ENCODE assay signal across 14 mouse cellular contexts in genomic region chr6:134559635-134560034, GRCm38 (mm10).
"Had no signal": no experiment of that assay in that cellular context is flagged by ENCODE, and none has a peak within 500 bp of the region (broad histone marks: within the 10 kb centered on the region; RNA-seq: fewer than 3 reads in every experiment).

No protein-coding gene starts in this region.

- DNase-seq: kidney, adult 8-10 months; kidney, postnatal 36 days; layer of hippocampus, adult 9-11 months; layer of hippocampus, postnatal 36 days; lung, adult 18-20 months; right cerebral cortex, postnatal 4 days; spleen, adult 18-20 months; thymus, adult 18-20 months; thymus, postnatal 14 days had no signal

- H3K36me3 ChIP-seq: limb, embryonic 15.5 days; midbrain, embryonic 13.5 days; neural tube, embryonic 12.5 days had no signal

- H3K9me3 ChIP-seq: limb, embryonic 15.5 days; midbrain, embryonic 13.5 days; neural tube, embryonic 12.5 days had no signal

- H3K9ac ChIP-seq: limb, embryonic 15.5 days; midbrain, embryonic 13.5 days; neural tube, embryonic 12.5 days had no signal

- H3K4me2 ChIP-seq: limb, embryonic 15.5 days; midbrain, embryonic 13.5 days; neural tube, embryonic 12.5 days had no signal

- ATAC-seq: intestine, embryonic 16.5 days; midbrain, embryonic 13.5 days had no signal

- H3K27me3 ChIP-seq: limb, embryonic 15.5 days; midbrain, embryonic 13.5 days; neural tube, embryonic 12.5 days had no signal

- H3K4me3 ChIP-seq: limb, embryonic 15.5 days; midbrain, embryonic 13.5 days; neural tube, embryonic 12.5 days had no signal

- H3K27ac ChIP-seq: kidney, postnatal 0 days; limb, embryonic 15.5 days; midbrain, embryonic 13.5 days; neural tube, embryonic 12.5 days had no signal
